ENCODE assay signal across 19 mouse cellular contexts in the genomic region with DNA sequence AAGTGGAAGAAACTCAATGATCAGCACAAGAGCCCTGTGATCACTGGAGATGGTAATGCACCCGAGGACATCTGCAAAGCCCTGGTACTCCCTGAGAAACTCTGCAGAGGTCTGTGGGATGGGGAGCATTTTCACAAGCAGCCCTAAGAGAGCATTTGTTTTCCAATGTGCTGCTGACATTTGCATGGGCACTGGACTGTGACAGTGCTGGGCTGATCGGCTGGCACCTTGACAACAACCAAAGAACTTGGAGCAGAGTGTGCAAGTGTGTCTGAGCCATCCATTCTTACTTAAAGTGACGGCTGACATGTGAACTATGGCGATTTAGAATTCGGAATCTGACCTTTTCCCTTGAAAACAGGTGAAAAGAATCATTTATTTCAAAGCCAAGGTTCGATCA. TPM values are rescaled to one million over a fixed set of nuclear protein-coding genes. Genes with fewer than 3 reads are reported as not detected.
DNase-seq lines count a peak whose midpoint lies in the region; ATAC-seq lines count a peak whose summit lies in the region.
"Had no signal": no experiment of that assay in that cellular context is flagged by ENCODE, and none has a peak within 500 bp of the region (broad histone marks: within the 10 kb centered on the region; RNA-seq: fewer than 3 reads in every experiment).

No protein-coding gene starts in this region.

- H3K27ac ChIP-seq in hindbrain, embryonic 13.5 days: peak overlapping the region; percentile 46; the same call in 1 of the 2 replicates
- no peak overlapping the region for H3K27ac ChIP-seq in forebrain, embryonic 15.5 days (replicated peaks)
- H3K27ac ChIP-seq: limb, embryonic 13.5 days; liver, embryonic 15.5 days had no signal

- DNase-seq in cerebellum, postnatal 14 days: peak; percentile 12 to 21
- DNase-seq in cerebellum, adult 9-10 months: no peak
- DNase-seq in A20 (ENCODE audit: low read depth, low spot score): peak; percentile 71
- peak; percentile 24 for DNase-seq in kidney, postnatal 10 days
- DNase-seq in adipocyte (ENCODE audit: low spot score): no peak
- DNase-seq in layer of hippocampus, postnatal 14 days (ENCODE audit: low spot score in 2 of 2): no peak
- DNase-seq: cerebellum, adult 18-20 months; embryo, embryonic 11 days; gastrocnemius, postnatal 14 days; heart, postnatal 14 days; lung, postnatal 10 days; thymus, adult 18-20 months had no signal

- no peaks in the 10 kb centered on the region for H3K27me3 ChIP-seq in hindbrain, embryonic 13.5 days
- H3K27me3 ChIP-seq in forebrain, embryonic 15.5 days: no peaks in the 10 kb centered on the region
- H3K27me3 ChIP-seq: liver, embryonic 15.5 days; megakaryocyte, embryonic 14.5 days had no signal

- no peak overlapping the region for H3K9ac ChIP-seq in hindbrain, embryonic 13.5 days
- no peak overlapping the region for H3K9ac ChIP-seq in forebrain, embryonic 15.5 days (replicated peaks)
- H3K9ac ChIP-seq: limb, embryonic 13.5 days; liver, embryonic 15.5 days had no signal

- H3K9me3 ChIP-seq in hindbrain, embryonic 13.5 days: no peaks in the 10 kb centered on the region
- no peaks in the 10 kb centered on the region for H3K9me3 ChIP-seq in forebrain, embryonic 15.5 days
- H3K9me3 ChIP-seq: limb, embryonic 13.5 days; liver, embryonic 15.5 days had no signal

- ATAC-seq in hindbrain, embryonic 13.5 days (ENCODE audit: low FRiP score): peak; percentile 76
- ATAC-seq in forebrain, embryonic 15.5 days (replicated peaks): no peak
- ATAC-seq: forebrain, embryonic 14.5 days; intestine, postnatal 0 days had no signal

- H3K4me3 ChIP-seq in hindbrain, embryonic 13.5 days: no peak overlapping the region
- no peak overlapping the region for H3K4me3 ChIP-seq in forebrain, embryonic 15.5 days
- H3K4me3 ChIP-seq: limb, embryonic 13.5 days; liver, embryonic 15.5 days; megakaryocyte, embryonic 14.5 days had no signal

- no peaks in the 10 kb centered on the region for H3K36me3 ChIP-seq in hindbrain, embryonic 13.5 days
- H3K36me3 ChIP-seq in forebrain, embryonic 15.5 days: no peaks in the 10 kb centered on the region
- H3K36me3 ChIP-seq: limb, embryonic 13.5 days; liver, embryonic 15.5 days had no signal

- H3K4me2 ChIP-seq in hindbrain, embryonic 13.5 days: no peak overlapping the region
- no peak overlapping the region for H3K4me2 ChIP-seq in forebrain, embryonic 15.5 days (replicated peaks)
- H3K4me2 ChIP-seq: limb, embryonic 13.5 days; liver, embryonic 15.5 days had no signal

- peaks cover 17% of the 10 kb centered on the region for H3K4me1 ChIP-seq in hindbrain, embryonic 13.5 days (replicated peaks)
- H3K4me1 ChIP-seq in forebrain, embryonic 15.5 days: peaks cover 9% of the 10 kb centered on the region
- H3K4me1 ChIP-seq: limb, embryonic 13.5 days; liver, embryonic 15.5 days; megakaryocyte, embryonic 14.5 days had no signal

- 47% methylated on average over 6 of the region's 6 CpGs for WGBS in hindbrain, embryonic 13.5 days
- 61% methylated on average over 6 of the region's 6 CpGs for WGBS in forebrain, embryonic 15.5 days

RNA-seq across cellular contexts. Expression of a gene that starts 49.4 kb away (rescaled TPM):
- 2.8 and 4.1 TPM in 2 replicates for polyA plus RNA-seq in hindbrain, embryonic 13.5 days (2015; fragmentation: Nextera tagmentation; extraction: Ambion mirVana)
- 100 to 1,000 TPM; 177 to 230 TPM for total RNA-seq in layer of hippocampus, postnatal 14 days (2021)
- 1.3 and 1.7 TPM in 2 replicates for polyA plus RNA-seq in forebrain, embryonic 15.5 days (2015; fragmentation: Nextera tagmentation; extraction: Ambion mirVana)
- polyA plus RNA-seq: liver, embryonic 15.5 days had no signal

Comparison
In these comparisons a context has a peak if more than half of its experiments do, and no peak if none do; other contexts are left out.
1. DNase-seq: peak in cerebellum, postnatal 14 days (2 of 2), A20 (single experiment) and kidney, postnatal 10 days (single experiment); none in cerebellum, adult 9-10 months (single experiment), adipocyte (single experiment) and layer of hippocampus, postnatal 14 days (0 of 2).